ENCODE assay signal across 9 mouse cellular contexts in genomic region chr15:88468107-88468506, GRCm38 (mm10).
DNase-seq lines count a peak whose midpoint lies in the region; ATAC-seq lines count a peak whose summit lies in the region.
"Had no signal": no experiment of that assay in that cellular context is flagged by ENCODE, and none has a peak within 500 bp of the region (broad histone marks: within the 10 kb centered on the region; RNA-seq: fewer than 3 reads in every experiment).

No protein-coding gene starts in this region.

- H3K4me1 ChIP-seq in neural tube, embryonic 13.5 days (replicated peaks) = peaks cover 14% of the 10 kb centered on the region
- 0 out of 2 replicates have a peak, but pooled peaks cover 2% of the 10 kb centered on the region for H3K4me1 ChIP-seq in hindbrain, embryonic 11.5 days (replicated peaks; ENCODE audit: control insufficient read depth, insufficient read depth, low read length)

- peak; percentile 73; the same call in 1 of the 2 replicates for ATAC-seq in neural tube, embryonic 13.5 days (ENCODE audit: low read depth)
- peak; percentile 65; the same call in 1 of the 2 replicates for ATAC-seq in hindbrain, embryonic 11.5 days (ENCODE audit: low FRiP score)

- no peaks in the 10 kb centered on the region for H3K27me3 ChIP-seq in neural tube, embryonic 13.5 days
- no peaks in the 10 kb centered on the region for H3K27me3 ChIP-seq in hindbrain, embryonic 11.5 days (ENCODE audit: control insufficient read depth, insufficient read depth, low read length)
- H3K27me3 ChIP-seq: limb, embryonic 12.5 days had no signal

- no peak overlapping the region for H3K4me3 ChIP-seq in neural tube, embryonic 13.5 days
- H3K4me3 ChIP-seq in hindbrain, embryonic 11.5 days (ENCODE audit: low read depth, low read length) = no peak overlapping the region
- H3K4me3 ChIP-seq: limb, embryonic 12.5 days had no signal

- no peak overlapping the region for H3K4me2 ChIP-seq in neural tube, embryonic 13.5 days
- H3K4me2 ChIP-seq in hindbrain, embryonic 11.5 days (replicated peaks; ENCODE audit: low read depth, low read length) = no peak overlapping the region
- H3K4me2 ChIP-seq: limb, embryonic 12.5 days had no signal

- WGBS in neural tube, embryonic 13.5 days = 26% methylated on average over 12 of the region's 12 CpGs
- 33% methylated on average over 12 of the region's 12 CpGs for WGBS in hindbrain, embryonic 11.5 days

- no peaks in the 10 kb centered on the region for H3K9me3 ChIP-seq in neural tube, embryonic 13.5 days
- no peaks in the 10 kb centered on the region for H3K9me3 ChIP-seq in hindbrain, embryonic 11.5 days (ENCODE audit: control insufficient read depth, low read length)
- H3K9me3 ChIP-seq: limb, embryonic 12.5 days had no signal

- H3K36me3 ChIP-seq in neural tube, embryonic 13.5 days = no peaks in the 10 kb centered on the region
- H3K36me3 ChIP-seq in hindbrain, embryonic 11.5 days (ENCODE audit: control insufficient read depth, insufficient read depth, low read length) = no peaks in the 10 kb centered on the region
- H3K36me3 ChIP-seq: limb, embryonic 12.5 days had no signal

- no peak overlapping the region for H3K9ac ChIP-seq in neural tube, embryonic 13.5 days
- no peak overlapping the region for H3K9ac ChIP-seq in hindbrain, embryonic 11.5 days (ENCODE audit: low read depth, low read length)
- H3K9ac ChIP-seq: limb, embryonic 12.5 days had no signal

- no peak for DNase-seq in neural tube, embryonic 10.5 days (ENCODE audit: extremely low spot score, low spot score)
- DNase-seq in hindbrain, embryonic 11.5 days (ENCODE audit: low spot score) = peak; percentile 60
- peak; percentile 56 to 71 for DNase-seq in layer of hippocampus, postnatal 10 days (ENCODE audit: low spot score in 2 of 2)
- DNase-seq in right cerebral cortex, postnatal 36 days (ENCODE audit: low spot score in 2 of 2) = peak; percentile 37 to 49
- no peak for DNase-seq in ovary, postnatal 10 days (ENCODE audit: low spot score)
- DNase-seq in urinary bladder, postnatal 14 days (ENCODE audit: low spot score) = no peak
- no peak for DNase-seq in urinary bladder, adult 2 months (ENCODE audit: low spot score)

- no peak overlapping the region for H3K27ac ChIP-seq in neural tube, embryonic 13.5 days (replicated peaks)
- H3K27ac ChIP-seq in hindbrain, embryonic 11.5 days (ENCODE audit: low read depth, low read length) = no peak overlapping the region
- H3K27ac ChIP-seq: limb, embryonic 12.5 days had no signal

Comparison
In these comparisons a context has a peak if more than half of its experiments do, and no peak if none do; other contexts are left out.
1. DNase-seq: peak in hindbrain, embryonic 11.5 days (single experiment), layer of hippocampus, postnatal 10 days (2 of 2) and right cerebral cortex, postnatal 36 days (2 of 2); none in neural tube, embryonic 10.5 days (single experiment), ovary, postnatal 10 days (single experiment), urinary bladder, postnatal 14 days (single experiment) and urinary bladder, adult 2 months (single experiment).